ENCODE assay signal across 22 mouse cellular contexts in the genomic region with DNA sequence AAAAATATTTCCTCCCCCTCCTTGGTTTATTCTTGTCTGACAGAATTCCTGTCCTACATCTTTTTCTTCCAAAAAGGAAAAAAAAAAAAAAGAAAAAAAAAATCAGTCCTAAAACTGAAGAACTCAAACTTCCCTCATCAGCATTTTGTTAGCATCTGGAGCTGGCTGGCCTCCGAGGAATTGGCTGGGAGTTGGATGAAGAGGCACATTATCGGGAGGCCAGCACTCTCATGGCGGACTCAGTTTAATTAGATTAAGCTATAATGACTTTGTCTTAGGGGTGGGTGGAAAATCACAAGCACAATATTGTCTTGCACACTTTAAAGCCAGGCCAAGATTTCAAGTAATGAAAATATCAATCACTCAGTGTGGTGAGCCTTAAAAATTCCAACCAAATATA.
DNase-seq lines count a peak whose midpoint lies in the region; ATAC-seq lines count a peak whose summit lies in the region.
"Had no signal": no experiment of that assay in that cellular context is flagged by ENCODE, and none has a peak within 500 bp of the region (broad histone marks: within the 10 kb centered on the region; RNA-seq: fewer than 3 reads in every experiment).

No protein-coding gene starts in this region.

- no peak overlapping the region for H3K27ac ChIP-seq in forebrain, embryonic 15.5 days (replicated peaks)
- H3K27ac ChIP-seq: embryonic facial prominence, embryonic 15.5 days; forebrain, embryonic 10.5 days; heart, adult 2 months; hindbrain, embryonic 10.5 days; hindbrain, embryonic 14.5 days had no signal

- 38% methylated on average over 3 of the region's 3 CpGs for WGBS in forebrain, embryonic 15.5 days

- no peak overlapping the region for H3K9ac ChIP-seq in forebrain, embryonic 15.5 days (replicated peaks)
- H3K9ac ChIP-seq: embryonic facial prominence, embryonic 15.5 days; heart, embryonic 12.5 days; hindbrain, embryonic 14.5 days had no signal

- H3K36me3 ChIP-seq in forebrain, embryonic 15.5 days: no peaks in the 10 kb centered on the region
- H3K36me3 ChIP-seq: embryonic facial prominence, embryonic 15.5 days; forebrain, embryonic 10.5 days; heart, embryonic 12.5 days; hindbrain, embryonic 10.5 days had no signal

- H3K4me2 ChIP-seq in forebrain, embryonic 15.5 days (replicated peaks): no peak overlapping the region
- H3K4me2 ChIP-seq: embryonic facial prominence, embryonic 15.5 days; heart, embryonic 12.5 days; hindbrain, embryonic 14.5 days had no signal

- H3K4me1 ChIP-seq in forebrain, embryonic 15.5 days: no peaks in the 10 kb centered on the region
- H3K4me1 ChIP-seq: embryonic facial prominence, embryonic 15.5 days; forebrain, embryonic 10.5 days; heart, embryonic 12.5 days; hindbrain, embryonic 10.5 days had no signal

- no peaks in the 10 kb centered on the region for H3K27me3 ChIP-seq in forebrain, embryonic 15.5 days
- H3K27me3 ChIP-seq: CH12.LX; embryonic facial prominence, embryonic 15.5 days; heart, embryonic 12.5 days had no signal

- no peaks in the 10 kb centered on the region for H3K9me3 ChIP-seq in forebrain, embryonic 15.5 days
- H3K9me3 ChIP-seq: embryonic facial prominence, embryonic 15.5 days; forebrain, embryonic 10.5 days; heart, embryonic 12.5 days; hindbrain, embryonic 10.5 days had no signal

- no peak for ATAC-seq in forebrain, embryonic 15.5 days (replicated peaks)
- ATAC-seq: forebrain, embryonic 14.5 days had no signal

- peak; percentile 65 for DNase-seq in heart, adult 11 months
- DNase-seq in heart, adult 9 months (ENCODE audit: low spot score in 2 of 2): no peak
- peak; percentile 23 to 48 for DNase-seq in kidney, postnatal 25 days
- no peak for DNase-seq in kidney, postnatal 36 days
- peak; percentile 27 for DNase-seq in lung, postnatal 10 days
- DNase-seq in lung, postnatal 36 days: no peak
- DNase-seq: adrenal gland, adult 8-10 months; adrenal gland, postnatal 36 days; cerebellum, adult 11 months; cerebellum, adult 8-10 months; cerebellum, postnatal 14 days; embryo, embryonic 11 days; heart, adult 2 months had no signal

- H3K4me3 ChIP-seq in forebrain, embryonic 15.5 days: no peak overlapping the region
- H3K4me3 ChIP-seq: embryonic facial prominence, embryonic 15.5 days; erythroblast, embryonic 14.5 days; forebrain, embryonic 10.5 days; heart, adult 2 months; heart, embryonic 12.5 days; hindbrain, embryonic 10.5 days had no signal

Comparison
In these comparisons a context has a peak if more than half of its experiments do, and no peak if none do; other contexts are left out.
1. DNase-seq: peak in heart, adult 11 months (single experiment), kidney, postnatal 25 days (2 of 2) and lung, postnatal 10 days (single experiment); none in heart, adult 9 months (0 of 2), kidney, postnatal 36 days (0 of 2) and lung, postnatal 36 days (single experiment).